Mouse (Mus musculus) G1E (cell line): Measurements from ENCODE around the gene Kcnj3.

Source experiments
- CTCF ChIP-seq: IDR thresholded peaks from 2 replicates; pipeline ENCODE4 v1.5.1; 2012; ENCODE audit warnings: low read depth, low read length, inconsistent platforms, mixed read lengths
- GATA1 ChIP-seq: IDR thresholded peaks from 2 replicates; pipeline ENCODE4 v1.6.1; 2012; ENCODE audit warnings: borderline replicate concordance, low read length, inconsistent platforms, mixed read lengths
- GATA2 ChIP-seq: IDR thresholded peaks from 2 replicates; pipeline ENCODE4 v1.6.1; 2012; ENCODE audit warnings: low read depth, low read length, inconsistent platforms, borderline replicate concordance
- TAL1 ChIP-seq: conservative IDR thresholded peaks from 2 replicates; pipeline ENCODE4 v1.6.1; 2012; ENCODE audit warnings: low read depth, low read length, inconsistent platforms, mixed read lengths

GRCm38 (mm10) chr2:55569291-55569690 is 133.5 kb downstream of the Kcnj3 start:
- TF ChIP-seq CTCF (no peak), TAL1 (no peak), GATA2 (no peak), GATA1 (no peak)
